Mouse (Mus musculus) spleen, adult 2 months (tissue): ENCODE measurements around the gene Gm17545. TPM values are rescaled to one million over a fixed set of nuclear protein-coding genes. Genes with fewer than 3 reads are reported as not detected.

Source experiments
- DNase-seq, 2 experiments: peaks; one replicate each; pipeline versions ENCODE4 v3.0.0 to v3.0.0-alpha.2; 2012 to 2021; ENCODE audit warnings: low spot score in 2 of 2, low read depth in 1 of 2
- H3K27ac ChIP-seq: fragments of 200-500 bp; 2 replicates; pipeline ENCODE4 v1.5.1; 2012; ENCODE audit warnings: low read length, inconsistent platforms; ENCODE audit not compliant: insufficient read depth
- H3K27me3 ChIP-seq: fragments of 200-500 bp; 2 replicates; pipeline ENCODE4 v1.6.1; 2012; ENCODE audit warnings: mild to moderate bottlenecking, moderate library complexity, low read length, inconsistent platforms; ENCODE audit not compliant: control insufficient read depth, insufficient read depth
- H3K36me3 ChIP-seq: fragments of 200-500 bp; 2 replicates; pipeline ENCODE4 v1.6.1; 2012; ENCODE audit warnings: mild to moderate bottlenecking, low read length, inconsistent platforms; ENCODE audit not compliant: control insufficient read depth, insufficient read depth
- H3K4me1 ChIP-seq: fragments of 200-500 bp; 2 replicates; pipeline ENCODE4 v1.6.1; 2011; ENCODE audit warnings: inconsistent platforms; ENCODE audit not compliant: control insufficient read depth, insufficient read depth, insufficient read length
- H3K4me3 ChIP-seq: fragments of 200-500 bp; 2 replicates; pipeline ENCODE4 v1.5.1; 2011; ENCODE audit warnings: mild to moderate bottlenecking, inconsistent platforms; ENCODE audit not compliant: insufficient read depth, insufficient read length; ENCODE audit errors: extremely low read depth
- CTCF ChIP-seq: fragments of 200-500 bp; IDR thresholded peaks from 2 replicates; pipeline ENCODE4 v1.5.1; 2011; ENCODE audit warnings: mild to moderate bottlenecking, inconsistent platforms; ENCODE audit not compliant: insufficient read depth, insufficient read length, insufficient replicate concordance; ENCODE audit errors: extremely low read depth
- POLR2A ChIP-seq: fragments of 200-500 bp; IDR thresholded peaks from 2 replicates; pipeline ENCODE4 v1.6.1; 2011; ENCODE audit warnings: low read depth, low read length, inconsistent platforms
- WGBS: fragments of 180-500 bp; shearing (Covaris S2); methylation state at CpG from one replicate; pipeline ENCODE4 v1.1.7; 2018; 5-methylcytosine and 5-hydroxymethylcytosine counted together
- polyA plus RNA-seq: library from polyadenylated mRNA; depleted of rRNA; stranded (reverse); fragments of >200 nt; gene quantifications from 2 replicates; pipeline ENCODE4 v1.2.3, GENCODE M21; 2012

Gene Gm17545
- polyA plus RNA-seq, 1 experiment: not detected

DNA sequence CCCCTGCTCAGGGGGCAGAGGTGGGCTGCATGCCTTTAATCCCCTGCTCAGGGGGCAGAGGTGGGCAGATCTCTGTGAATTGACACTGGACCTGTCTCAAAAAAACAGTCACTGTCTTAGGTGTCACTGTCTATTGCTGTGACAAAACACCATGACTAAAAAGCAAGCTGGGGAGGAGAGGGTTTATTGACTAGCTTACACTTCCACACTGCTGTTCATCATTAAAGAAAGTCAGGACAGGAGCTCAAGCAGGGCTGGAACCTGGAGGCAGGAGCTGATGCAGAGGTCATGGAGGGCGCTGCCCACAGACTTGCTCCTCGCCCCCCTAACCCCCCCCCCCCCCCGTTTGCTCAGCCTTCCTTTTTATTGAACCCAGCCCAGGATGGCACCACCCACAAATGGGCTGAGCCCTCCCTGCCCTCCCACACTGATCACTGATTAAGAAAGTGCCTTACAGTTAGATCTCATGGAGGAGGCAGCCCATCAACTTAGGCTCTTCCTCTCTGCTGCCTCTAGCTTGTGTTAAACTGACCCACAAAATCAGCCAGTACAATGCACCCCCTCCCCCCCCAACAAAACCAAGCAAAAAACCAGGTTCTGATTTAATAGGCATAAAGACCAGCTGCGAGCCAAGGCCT, 25.9 kb upstream of the Gm17545 start:
- Histone ChIP-seq H3K4me1 (peaks cover 6% of the 10 kb centered on the region; the same call in 1 of the 2 replicates), H3K4me3 (no peak overlapping the region), H3K27me3 (no peaks in the 10 kb centered on the region), H3K27ac (no peak overlapping the region), H3K36me3 (no peaks in the 10 kb centered on the region)
- TF ChIP-seq POLR2A: no peak
- TF ChIP-seq CTCF: no peak
- no peak for DNase-seq
- WGBS: 46% methylated on average over 4 of the region's 4 CpGs

DNA sequence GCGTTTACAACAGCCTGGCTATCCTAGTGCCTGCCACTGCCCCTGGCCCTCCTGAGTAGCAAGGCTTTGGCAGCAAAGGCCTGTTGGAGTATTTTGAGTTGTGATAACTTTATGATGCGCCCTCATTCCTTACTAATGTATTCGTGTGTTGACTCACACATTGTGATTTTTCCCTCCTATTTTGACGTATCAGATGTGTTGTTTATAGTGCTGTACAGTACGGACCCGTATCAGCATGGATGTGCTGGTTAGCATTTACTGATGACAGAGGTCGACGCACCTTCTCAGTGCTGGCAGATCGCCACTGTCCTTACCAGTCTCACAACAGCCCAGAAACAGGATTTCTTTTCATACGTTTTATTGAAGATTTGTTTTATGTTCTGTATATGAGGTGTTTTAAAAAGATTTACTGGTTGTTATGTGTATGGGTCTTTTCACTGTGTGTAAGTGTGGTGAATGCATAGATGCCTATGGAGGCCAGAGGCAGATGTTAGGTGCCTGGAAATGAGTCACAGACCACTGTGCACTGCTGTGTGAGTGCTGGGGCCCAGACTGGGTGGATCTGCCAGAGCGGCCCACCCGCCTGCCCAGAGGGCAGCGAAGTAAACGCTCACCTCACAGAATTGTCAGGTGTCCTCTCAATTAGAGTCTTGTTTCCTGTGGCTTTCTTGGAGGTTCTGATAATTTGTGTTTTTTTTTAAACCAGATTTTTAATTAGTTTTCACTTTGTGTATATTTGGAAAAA, 25.3 kb upstream of the Gm17545 start:
- 71% methylated on average over 14 of the region's 14 CpGs for WGBS
- Histone ChIP-seq H3K27me3 (no peaks in the 10 kb centered on the region), H3K27ac (no peak overlapping the region)

DNA sequence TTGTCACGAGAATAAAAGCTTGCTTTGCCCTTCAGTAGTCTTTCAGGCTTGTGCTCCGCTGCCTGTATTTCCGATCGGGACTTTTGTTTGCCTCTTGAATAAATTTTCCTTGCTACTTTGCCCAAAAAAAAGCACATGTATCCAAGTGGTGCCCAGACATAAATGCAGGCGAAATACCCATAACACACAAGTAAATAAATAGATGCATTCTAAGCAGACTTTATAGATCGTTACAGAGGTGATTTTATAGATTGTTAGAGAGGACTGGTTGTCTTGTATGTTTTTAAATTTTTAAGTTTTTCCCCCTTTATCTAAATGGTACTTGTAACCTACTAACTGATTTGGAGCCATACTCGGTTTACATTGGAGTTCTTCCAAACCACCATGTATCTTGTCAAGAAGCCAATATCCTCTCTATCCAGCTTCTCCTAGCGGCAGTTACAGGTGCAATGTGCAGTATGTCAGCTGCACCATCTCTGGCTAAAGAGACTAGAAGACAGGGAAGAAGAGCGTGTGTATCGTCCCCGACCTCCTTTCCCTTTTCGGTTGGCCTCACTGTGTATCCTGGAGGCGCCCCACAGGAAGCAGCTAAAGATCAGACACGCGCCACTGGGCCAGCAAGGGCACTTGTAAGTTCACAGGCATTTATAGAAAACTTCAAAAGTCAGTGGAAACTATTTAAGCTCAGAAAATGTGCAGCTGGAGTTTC, 24.4 kb upstream of the Gm17545 start:
- Histone ChIP-seq H3K27ac (no peak overlapping the region), H3K4me1 (peaks cover 6% of the 10 kb centered on the region; the same call in 1 of the 2 replicates), H3K4me3 (no peak overlapping the region; the same call in 1 of the 2 replicates), H3K36me3 (no peaks in the 10 kb centered on the region), H3K27me3 (no peaks in the 10 kb centered on the region)
- TF ChIP-seq CTCF (no peak), POLR2A (no peak)
- DNase-seq: peak; percentile 11 to 55
- 26% methylated on average over 15 of the region's 15 CpGs for WGBS

More for the DNA sequence above, 25.3 kb upstream of the Gm17545 start:
- Histone ChIP-seq H3K4me1 (peaks cover 6% of the 10 kb centered on the region; the same call in 1 of the 2 replicates), H3K4me3 (no peak overlapping the region), H3K36me3 (no peaks in the 10 kb centered on the region)
- DNase-seq: no peak
- TF ChIP-seq POLR2A (no peak), CTCF (no peak)

DNA sequence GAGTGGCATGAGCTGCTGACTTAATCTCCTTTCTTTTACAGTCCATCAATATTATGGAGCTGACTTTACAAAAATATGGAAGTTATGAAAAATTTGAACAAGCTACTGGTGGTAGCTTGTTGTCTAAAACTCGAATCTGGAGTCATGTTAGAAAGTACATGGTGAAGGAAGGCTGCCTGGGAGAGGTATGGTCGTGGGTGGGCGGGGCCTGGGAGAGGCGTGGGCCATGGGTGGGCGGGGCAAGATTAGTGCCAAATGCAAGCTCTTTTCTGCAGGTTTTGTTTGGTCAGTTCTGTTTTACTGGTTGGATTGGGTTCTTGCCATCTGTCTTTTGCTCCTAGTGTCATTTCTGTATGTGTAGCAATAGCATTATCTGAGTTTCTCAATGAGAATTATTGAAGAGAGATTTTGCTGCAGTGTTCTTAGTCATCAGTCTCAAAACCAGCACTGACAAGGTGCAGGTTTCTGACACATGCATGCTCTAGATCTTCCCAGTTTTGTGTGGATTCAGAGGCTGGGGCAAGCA, 23.7 kb upstream of the Gm17545 start:
- TF ChIP-seq POLR2A (no peak), CTCF (no peak)
- Histone ChIP-seq H3K27me3 (no peaks in the 10 kb centered on the region), H3K27ac (no peak overlapping the region), H3K4me3 (no peak overlapping the region), H3K36me3 (no peaks in the 10 kb centered on the region), H3K4me1 (peaks cover 6% of the 10 kb centered on the region; the same call in 1 of the 2 replicates)
- no peak for DNase-seq
- 10% methylated on average over 5 of the region's 5 CpGs for WGBS

DNA sequence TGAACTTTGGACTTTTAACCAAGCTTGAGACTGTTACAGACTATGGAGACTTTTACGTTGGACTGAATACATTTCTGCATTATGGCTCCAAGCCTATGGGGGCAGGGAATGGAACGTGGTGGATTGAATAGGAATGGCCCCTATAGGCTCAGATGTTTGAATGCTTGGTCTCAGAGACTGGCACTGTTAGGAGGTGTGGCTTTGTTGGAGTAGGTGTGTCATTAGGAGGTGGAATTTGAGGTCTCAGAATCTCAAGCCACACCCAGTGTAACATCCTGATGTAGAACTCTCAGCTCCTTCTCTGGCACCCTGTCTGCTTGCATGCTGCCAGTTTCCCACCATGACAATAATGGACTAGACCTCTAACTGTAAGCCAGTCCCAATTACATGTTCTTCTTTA, 20.9 kb upstream of the Gm17545 start:
- Histone ChIP-seq H3K4me1 (peaks cover 6% of the 10 kb centered on the region; the same call in 1 of the 2 replicates), H3K27me3 (no peaks in the 10 kb centered on the region), H3K4me3 (no peak overlapping the region), H3K36me3 (no peaks in the 10 kb centered on the region), H3K27ac (no peak overlapping the region)
- no peak for TF ChIP-seq POLR2A
- TF ChIP-seq CTCF: no peak
- WGBS: 90% methylated on average over 2 of the region's 2 CpGs
- DNase-seq: no peak

DNA sequence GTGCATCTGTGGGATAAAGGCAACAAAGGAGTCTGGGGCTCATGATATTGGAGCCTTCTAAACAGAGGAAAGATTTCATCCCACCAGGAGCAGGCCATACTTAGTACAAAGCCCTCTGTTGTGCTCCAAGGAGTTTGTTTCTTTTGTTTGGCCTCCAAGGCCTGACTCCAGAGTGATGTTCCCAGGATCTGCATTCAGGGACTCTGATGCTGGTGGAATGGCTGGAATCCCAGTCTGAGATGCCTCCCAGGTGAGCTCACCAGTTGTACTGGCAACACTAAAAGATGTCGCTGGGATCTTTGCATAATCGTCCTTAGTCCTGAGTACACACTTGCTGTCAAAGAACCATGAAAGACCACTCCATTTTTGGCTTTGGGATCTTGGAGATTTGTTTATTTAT, 20.0 kb upstream of the Gm17545 start:
- Histone ChIP-seq H3K36me3 (no peaks in the 10 kb centered on the region), H3K27ac (no peak overlapping the region), H3K4me3 (no peak overlapping the region), H3K4me1 (peaks cover 6% of the 10 kb centered on the region; the same call in 1 of the 2 replicates), H3K27me3 (no peaks in the 10 kb centered on the region)
- TF ChIP-seq POLR2A (no peak), CTCF (no peak)
- DNase-seq: no peak
- 93% methylated on average over 2 of the region's 2 CpGs for WGBS
